8 mouse cellular contexts compared by ENCODE assay signal in the genomic region with DNA sequence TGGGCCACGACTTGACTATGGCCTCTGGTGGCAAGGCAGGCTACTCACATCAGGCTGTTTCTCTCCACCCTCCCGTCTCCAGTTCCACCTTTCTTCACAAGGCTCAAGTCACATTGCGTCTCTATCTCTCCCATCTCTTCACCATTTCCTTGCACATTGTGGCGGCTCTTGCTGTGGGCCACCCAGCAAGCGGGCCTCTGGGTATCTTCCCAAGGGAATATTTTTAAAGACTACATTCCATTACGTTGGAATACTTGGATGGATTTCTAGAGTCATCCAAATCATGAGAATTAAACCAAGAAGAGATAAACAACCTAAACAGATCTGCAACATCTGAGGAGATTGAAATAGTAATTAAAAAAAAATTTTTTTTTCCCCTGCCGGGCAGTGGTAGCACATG. TPM values are rescaled to one million over a fixed set of nuclear protein-coding genes. Genes with fewer than 3 reads are reported as not detected.
DNase-seq lines count a peak whose midpoint lies in the region; ATAC-seq and TF ChIP-seq lines count a peak whose summit lies in the region.

A gene (minus strand): TSS at position 101 of the 400 bp plus-strand sequence.

- no peak for DNase-seq in cerebellum, adult 2 months
- DNase-seq in cerebellum, adult 18-20 months, result no peak
- no peak for DNase-seq in thymus, postnatal 0 days (ENCODE audit: low spot score)
- no peak for DNase-seq in thymus, postnatal 14 days
- no peak for DNase-seq in midbrain, embryonic 10.5 days (ENCODE audit: low spot score)
- DNase-seq in right cerebral cortex, adult 2 months (ENCODE audit: low spot score in 2 of 2), result no peak
- no peak for DNase-seq in lung, adult 18-20 months

- H3K36me3 ChIP-seq in intestine, embryonic 15.5 days, result no peaks in the 10 kb centered on the region
- no peaks in the 10 kb centered on the region for H3K36me3 ChIP-seq in midbrain, embryonic 10.5 days

- 0 out of 2 replicates have a peak, but pooled peaks have one; percentile 23 for ATAC-seq in intestine, embryonic 15.5 days

- H3K4me3 ChIP-seq in cerebellum, adult 2 months (replicated peaks; ENCODE audit: insufficient read depth, low read depth, low read length), result no peak within 1 kb of the TSS
- H3K4me3 ChIP-seq in intestine, embryonic 15.5 days (replicated peaks), result no peak within 1 kb of the TSS
- H3K4me3 ChIP-seq in midbrain, embryonic 10.5 days, result no peak within 1 kb of the TSS

- no peak for TF ChIP-seq POLR2A in cerebellum, adult 2 months (IDR thresholded peaks at IDR 0.05; ENCODE audit: borderline replicate concordance, insufficient read depth, low read length)

- 78% methylated on average over 7 of the region's 7 CpGs for WGBS in cerebellum, adult 2 months
- WGBS in intestine, embryonic 15.5 days, result 84% methylated on average over 7 of the region's 7 CpGs
- 89% methylated on average over 7 of the region's 7 CpGs for WGBS in midbrain, embryonic 10.5 days

- no peak within 1 kb of the TSS for H3K4me2 ChIP-seq in intestine, embryonic 15.5 days (replicated peaks)

- no peaks in the 10 kb centered on the region for H3K4me1 ChIP-seq in cerebellum, adult 2 months (ENCODE audit: control insufficient read depth, insufficient read depth, low read length)
- no peaks in the 10 kb centered on the region for H3K4me1 ChIP-seq in intestine, embryonic 15.5 days (replicated peaks)
- peaks cover 7% of the 10 kb centered on the region for H3K4me1 ChIP-seq in midbrain, embryonic 10.5 days

- TF ChIP-seq CTCF in cerebellum, adult 2 months (IDR thresholded peaks at IDR 0.05; ENCODE audit: borderline replicate concordance, insufficient read depth, low read depth, low read length), result no peak

- no peaks in the 10 kb centered on the region for H3K27me3 ChIP-seq in cerebellum, adult 2 months (ENCODE audit: control insufficient read depth, insufficient read depth, low read length)
- H3K27me3 ChIP-seq in intestine, embryonic 15.5 days (replicated peaks), result no peaks in the 10 kb centered on the region
- no peaks in the 10 kb centered on the region for H3K27me3 ChIP-seq in midbrain, embryonic 10.5 days (ENCODE audit: low read depth, poor library complexity, severe bottlenecking)

- no peaks in the 10 kb centered on the region for H3K9me3 ChIP-seq in intestine, embryonic 15.5 days
- H3K9me3 ChIP-seq in midbrain, embryonic 10.5 days (replicated peaks), result no peaks in the 10 kb centered on the region; the same call in 1 of the 2 replicates

- no peak within 1 kb of the TSS for H3K9ac ChIP-seq in intestine, embryonic 15.5 days

- no peak within 1 kb of the TSS for H3K27ac ChIP-seq in cerebellum, adult 2 months (ENCODE audit: insufficient read depth, low read length)
- H3K27ac ChIP-seq in intestine, embryonic 15.5 days, result no peak within 1 kb of the TSS
- H3K27ac ChIP-seq in midbrain, embryonic 10.5 days (replicated peaks), result no peak within 1 kb of the TSS

RNA-seq across cellular contexts. Expression of the gene that starts here (rescaled TPM):
- polyA plus RNA-seq in cerebellum, adult 2 months (2012; rRNA removed), result 90.0 and 106 TPM in 2 replicates
- polyA plus RNA-seq in thymus, postnatal 0 days (2015; fragmentation: Nextera tagmentation; extraction: Ambion mirVana), result 119 and 138 TPM in 2 replicates
- polyA plus RNA-seq in intestine, embryonic 15.5 days (2015; fragmentation: Nextera tagmentation; extraction: Ambion mirVana), result 74.6 and 82.0 TPM in 2 replicates
- polyA plus RNA-seq in midbrain, embryonic 10.5 days (2016; fragmentation: Nextera tagmentation; extraction: Ambion mirVana), result 102 and 129 TPM in 2 replicates
